Mouse (Mus musculus): ENCODE measurements around the gene Ddx20.

Ddx20 gene

GRCm38 (mm10) chr3:105665105-105665765 is 22.1 kb downstream of the Ddx20 start:
- DNase-seq = no peak

GRCm38 (mm10) chr3:105663043-105663442 is 24.3 kb downstream of the Ddx20 start:
- no peak for DNase-seq

GRCm38 (mm10) chr3:105660530-105660929 is 26.8 kb downstream of the Ddx20 start:
- no peak for DNase-seq

GRCm38 (mm10) chr3:105655031-105655585 is 32.3 kb downstream of the Ddx20 start:
- no peak for DNase-seq

- DNase-seq = no peak
These were observed 33.6 kb downstream of the Ddx20 start for GRCm38 (mm10) chr3:105653544-105654380.

- DNase-seq = no peak
These were observed 38.3 kb downstream of the Ddx20 start for GRCm38 (mm10) chr3:105648889-105649567.

- DNase-seq = no peak
These were observed 43.8 kb downstream of the Ddx20 start for GRCm38 (mm10) chr3:105643566-105643965.

- DNase-seq = no peak
These were observed 45.2 kb downstream of the Ddx20 start for GRCm38 (mm10) chr3:105642186-105642585.

- DNase-seq = no peak
These were observed 54.4 kb downstream of the Ddx20 start for GRCm38 (mm10) chr3:105633021-105633420.

- DNase-seq = no peak
These were observed 55.1 kb downstream of the Ddx20 start for GRCm38 (mm10) chr3:105632296-105632695.

All from embryo, embryonic 11 days (tissue).